Mouse (Mus musculus): Measurements from ENCODE around the gene Klf2. TPM values are rescaled to one million over a fixed set of nuclear protein-coding genes. Genes with fewer than 3 reads are reported as not detected.

The Klf2 gene
- total RNA-seq, 4 experiments from 2014 or later = 9.5 to 15.3 (median 12.7) TPM

- DNase-seq (ENCODE audit: low spot score in 2 of 2) = no peak
Measured at GRCm38 (mm10) chr8:72305210-72305905, 13.5 kb upstream of the Klf2 start, which contains the start of gene Gm10282. Gene Gm10282, minus strand, starts transcription at chr8:72305260.

GRCm38 (mm10) chr8:72306913-72307312 is 11.9 kb upstream of the Klf2 start:
- DNase-seq (ENCODE audit: low spot score in 2 of 2) = no peak

- DNase-seq (ENCODE audit: low spot score in 2 of 2) = no peak
Measured at GRCm38 (mm10) chr8:72308276-72308675, 10.6 kb upstream of the Klf2 start.

GRCm38 (mm10) chr8:72310849-72311506 is 7.9 kb upstream of the Klf2 start:
- DNase-seq (ENCODE audit: low spot score in 2 of 2) = peak; percentile 78 to 82

GRCm38 (mm10) chr8:72312926-72313518 is 5.8 kb upstream of the Klf2 start:
- no peak for DNase-seq (ENCODE audit: low spot score in 2 of 2)

- DNase-seq (ENCODE audit: low spot score in 2 of 2) = no peak
Measured at GRCm38 (mm10) chr8:72316053-72316695, 2.7 kb upstream of the Klf2 start.

- no peak for DNase-seq (ENCODE audit: low spot score in 2 of 2)
Measured at GRCm38 (mm10) chr8:72317741-72318301, 1.0 kb upstream of the Klf2 start.

GRCm38 (mm10) chr8:72319397-72319796 is 564 bp downstream of the Klf2 start:
- DNase-seq (ENCODE audit: low spot score in 2 of 2) = no peak

- no peak for DNase-seq (ENCODE audit: low spot score in 2 of 2)
Measured at GRCm38 (mm10) chr8:72319921-72320802, 1.3 kb downstream of the Klf2 start.

GRCm38 (mm10) chr8:72320803-72321583 is 2.2 kb downstream of the Klf2 start:
- DNase-seq (ENCODE audit: low spot score in 2 of 2) = no peak

GRCm38 (mm10) chr8:72321635-72322441 is 3.0 kb downstream of the Klf2 start:
- no peak for DNase-seq (ENCODE audit: low spot score in 2 of 2)

GRCm38 (mm10) chr8:72322471-72322889 is 3.6 kb downstream of the Klf2 start:
- no peak for DNase-seq (ENCODE audit: low spot score in 2 of 2)

GRCm38 (mm10) chr8:72323131-72323725 is 4.4 kb downstream of the Klf2 start:
- no peak for DNase-seq (ENCODE audit: low spot score in 2 of 2)

GRCm38 (mm10) chr8:72324036-72324706 is 5.3 kb downstream of the Klf2 start:
- no peak for DNase-seq (ENCODE audit: low spot score in 2 of 2)

- DNase-seq (ENCODE audit: low spot score in 2 of 2) = no peak
Measured at GRCm38 (mm10) chr8:72324708-72325107, 5.9 kb downstream of the Klf2 start.

- no peak for DNase-seq (ENCODE audit: low spot score in 2 of 2)
Measured at GRCm38 (mm10) chr8:72329116-72329515, 10.3 kb downstream of the Klf2 start.

GRCm38 (mm10) chr8:72330806-72331516 is 12.1 kb downstream of the Klf2 start:
- no peak for DNase-seq (ENCODE audit: low spot score in 2 of 2)
